Mouse (Mus musculus) left cerebral cortex, adult 8-10 months (tissue): ENCODE data around the gene Gm7735. TPM values are rescaled to one million over a fixed set of nuclear protein-coding genes. Genes with fewer than 3 reads are reported as not detected.
"Not testable (repeated sequence)": the region's sequence is repeated elsewhere in the genome, so short reads cannot be mapped to it uniquely, and the experiment has no call there.

Experiments used
- DNase-seq, 2 experiments: peaks; one replicate each; pipeline ENCODE4 v3.0.0; 2022; ENCODE audit warnings: low spot score in 2 of 2
- total RNA-seq, 4 experiments: library from RNA; stranded (reverse); gene quantifications; 2 replicates each; pipeline ENCODE4 v1.2.4; 2022

Gene Gm7735
- total RNA-seq: not detected

GRCm38 (mm10) chr16:89169190-89169589 lies at the start of gene Gm7735:
TSS of gene Gm7735 (plus strand) at chr16:89169490.
- DNase-seq: not testable (repeated sequence)

- no peak for DNase-seq
These were observed 28.7 kb upstream of the Gm7735 start, which contains the start of gene Gm6358 for GRCm38 (mm10) chr16:89140551-89140950. TSS of gene Gm6358 (plus strand) at chr16:89140851.

- no peak for DNase-seq
These were observed 18.5 kb upstream of the Gm7735 start, which contains the start of gene Gm10061 for GRCm38 (mm10) chr16:89150786-89151185. TSS of gene Gm10061 (plus strand) at chr16:89151086.

DNA sequence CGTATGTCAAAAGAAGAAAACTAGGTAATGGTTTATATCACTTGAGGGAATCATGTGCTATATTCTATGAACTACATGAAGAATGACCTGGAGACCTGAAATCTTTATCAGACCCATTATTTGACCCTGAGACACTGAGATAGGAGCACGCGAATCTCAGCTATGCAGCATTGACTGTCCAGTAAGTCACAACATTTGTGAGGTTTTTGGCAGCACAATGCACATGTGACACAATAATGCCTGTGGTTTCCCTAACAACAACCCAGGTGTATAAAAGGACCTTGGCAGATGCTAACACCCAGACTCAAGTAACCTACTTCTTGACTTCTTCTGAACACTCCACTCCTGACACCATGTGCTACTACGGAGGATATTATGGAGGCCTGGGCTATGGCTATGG lies 11.6 kb upstream of the Gm7735 start, which contains the start of gene Gm9789:
Gene Gm9789 (plus strand): TSS at position 301 of the 400 bp plus-strand sequence.
- no peak for DNase-seq

GRCm38 (mm10) chr16:89174435-89174834 lies 5.1 kb downstream of the Gm7735 start, which contains the start of gene 1110057P08Rik:
TSS of gene 1110057P08Rik (plus strand) at chr16:89174735.
- no peak for DNase-seq

GRCm38 (mm10) chr16:89188621-89189020 lies 19.3 kb downstream of the Gm7735 start:
- DNase-seq: no peak

DNA sequence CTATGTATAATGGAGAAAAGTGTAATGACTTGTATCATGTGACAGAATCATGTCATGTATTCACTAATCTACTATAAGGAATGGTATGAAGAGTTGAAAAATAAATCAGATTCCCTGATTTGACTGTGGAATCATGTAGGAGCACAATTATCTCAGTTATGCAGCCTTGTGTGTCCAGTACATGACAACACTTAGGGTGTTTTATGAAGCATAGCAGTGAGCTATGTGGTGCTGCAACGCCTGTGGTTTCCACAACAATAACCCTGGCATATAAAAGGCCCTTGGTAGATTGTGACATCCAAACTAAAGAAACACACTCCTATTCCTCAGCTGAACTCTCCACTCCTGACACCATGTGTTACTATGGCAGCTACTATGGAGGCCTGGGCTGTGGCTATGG lies 36.3 kb downstream of the Gm7735 start, which contains the start of gene Krtap20-2:
Gene Krtap20-2 (plus strand): TSS at position 301 of the 400 bp plus-strand sequence.
- DNase-seq: no peak

Other genes with a start within 250 kb of the Gm7735 start
- not detected for gene Krtap19-9b, start 237.2 kb upstream of the Gm7735 start, total RNA-seq
- gene Krtap16-3, start 206.6 kb upstream of the Gm7735 start, total RNA-seq: not detected
- not detected for gene Krtap22-2, start 158.7 kb upstream of the Gm7735 start, total RNA-seq
- not detected for gene Gm10229, start 154.2 kb upstream of the Gm7735 start, total RNA-seq
- gene Krtap6-1, start 137.8 kb upstream of the Gm7735 start, total RNA-seq: not detected
- gene Gm10228, start 128.0 kb upstream of the Gm7735 start, total RNA-seq: not detected
- not detected for gene Krtap6-5, start 121.6 kb upstream of the Gm7735 start, total RNA-seq
- not detected for gene 1110025L11Rik, start 105.5 kb upstream of the Gm7735 start, total RNA-seq
- gene Krtap6-3, start 85.5 kb upstream of the Gm7735 start, total RNA-seq: not detected
- not detected for gene Gm6358, start 28.6 kb upstream of the Gm7735 start, total RNA-seq
- not detected for gene Gm10061, start 18.4 kb upstream of the Gm7735 start, total RNA-seq
- gene Gm9789, start 11.5 kb upstream of the Gm7735 start, total RNA-seq: not detected
- not detected for gene 1110057P08Rik, start 5.2 kb downstream of the Gm7735 start, total RNA-seq
- gene Krtap20-2, start 36.4 kb downstream of the Gm7735 start, total RNA-seq: not detected
- gene Krtap21-1, start 234.4 kb downstream of the Gm7735 start, total RNA-seq: not detected